Mouse (Mus musculus) thymus, adult 2 months (tissue): ENCODE measurements around the gene Kmt2a. TPM values are rescaled to one million over a fixed set of nuclear protein-coding genes. Genes with fewer than 3 reads are reported as not detected.

Experiments
- DNase-seq: peaks from one replicate; pipeline ENCODE4 v3.0.0; 2021
- H3K27ac ChIP-seq: fragments of 200-500 bp; 2 replicates; pipeline ENCODE4 v1.5.1; 2012; ENCODE audit warnings: low read length, control low read depth; ENCODE audit not compliant: control insufficient read depth, insufficient read depth
- H3K27me3 ChIP-seq: fragments of 200-500 bp; 2 replicates; pipeline ENCODE4 v1.6.1; 2012; ENCODE audit warnings: mild to moderate bottlenecking, low read length, moderate library complexity, mixed read lengths; ENCODE audit not compliant: control insufficient read depth, insufficient read depth
- H3K36me3 ChIP-seq: fragments of 200-500 bp; 2 replicates; pipeline ENCODE4 v1.6.1; 2012; ENCODE audit warnings: mild to moderate bottlenecking, low read length, moderate library complexity; ENCODE audit not compliant: control insufficient read depth, insufficient read depth
- H3K4me1 ChIP-seq: fragments of 200-500 bp; replicated peaks from 2 replicates; pipeline ENCODE4 v1.6.1; 2012; ENCODE audit warnings: low read length; ENCODE audit not compliant: control insufficient read depth, insufficient read depth
- H3K4me3 ChIP-seq: fragments of 200-500 bp; 2 replicates; pipeline ENCODE4 v1.5.1; 2012; ENCODE audit warnings: mild to moderate bottlenecking, low read length, control low read depth, moderate library complexity; ENCODE audit not compliant: control insufficient read depth, insufficient read depth
- CTCF ChIP-seq: fragments of 200-500 bp; IDR thresholded peaks from 2 replicates; pipeline ENCODE4 v1.5.1; 2012; ENCODE audit warnings: mild to moderate bottlenecking, control low read depth, low read length, moderate library complexity, borderline replicate concordance; ENCODE audit not compliant: control insufficient read depth, poor library complexity, insufficient read depth; ENCODE audit errors: extremely low read depth
- POLR2A ChIP-seq: fragments of 200-500 bp; IDR thresholded peaks from 2 replicates; pipeline ENCODE4 v1.6.1; 2012; ENCODE audit warnings: mild to moderate bottlenecking, low read length, control low read depth, moderate library complexity; ENCODE audit not compliant: control insufficient read depth, poor library complexity, insufficient read depth; ENCODE audit errors: extremely low read depth
- WGBS: fragments of 180-500 bp; shearing (Covaris S2); methylation state at CpG from one replicate; pipeline ENCODE4 v1.1.7; 2018; 5-methylcytosine and 5-hydroxymethylcytosine counted together
- polyA plus RNA-seq: library from polyadenylated mRNA; depleted of rRNA; stranded (reverse); fragments of >200 nt; gene quantifications from 2 replicates; pipeline ENCODE4 v1.2.3, GENCODE M21; 2012

The Kmt2a gene
- polyA plus RNA-seq, 1 experiment, result 71.4 TPM

- DNase-seq, result no peak
- 72% methylated on average over 13 of the region's 13 CpGs for WGBS
- Histone ChIP-seq H3K36me3 (peaks cover 5% of the 10 kb centered on the region), H3K4me1 (peaks cover 18% of the 10 kb centered on the region), H3K27ac (0 out of 2 replicates have a peak overlapping the region, but pooled peaks have one; percentile 10), H3K27me3 (no peaks in the 10 kb centered on the region), H3K4me3 (no peak overlapping the region)
- no peak for TF ChIP-seq CTCF
- TF ChIP-seq POLR2A, result no peak
These were observed 12.6 kb downstream of the Kmt2a start for GRCm38 (mm10) chr9:44868336-44869094.

- no peak overlapping the region for H3K27ac ChIP-seq
- WGBS, result 34% methylated on average over 3 of the region's 3 CpGs
These were observed 13.4 kb downstream of the Kmt2a start for GRCm38 (mm10) chr9:44867664-44868063.

GRCm38 (mm10) chr9:44866501-44867240, 14.4 kb downstream of the Kmt2a start:
- H3K27ac ChIP-seq, result no peak overlapping the region; the same call in 1 of the 2 replicates
- TF ChIP-seq POLR2A, result no peak
- no peak for TF ChIP-seq CTCF
- WGBS, result 25% methylated on average over 9 of the region's 9 CpGs
- H3K4me1 ChIP-seq, result peaks cover 18% of the 10 kb centered on the region
- peaks cover 5% of the 10 kb centered on the region for H3K36me3 ChIP-seq
- H3K27me3 ChIP-seq, result no peaks in the 10 kb centered on the region
- H3K4me3 ChIP-seq, result no peak overlapping the region
- no peak for DNase-seq

More at GRCm38 (mm10) chr9:44867664-44868063, 13.4 kb downstream of the Kmt2a start:
- Histone ChIP-seq H3K4me3 (no peak overlapping the region), H3K4me1 (peaks cover 18% of the 10 kb centered on the region), H3K27me3 (no peaks in the 10 kb centered on the region), H3K36me3 (peaks cover 5% of the 10 kb centered on the region)
- TF ChIP-seq CTCF, result no peak
- TF ChIP-seq POLR2A, result no peak
- no peak for DNase-seq

GRCm38 (mm10) chr9:44861121-44861520, 20.0 kb downstream of the Kmt2a start:
- no peaks in the 10 kb centered on the region for H3K27me3 ChIP-seq
- TF ChIP-seq POLR2A (no peak), CTCF (no peak)
- no peaks in the 10 kb centered on the region for H3K4me1 ChIP-seq
- H3K36me3 ChIP-seq, result peaks cover 5% of the 10 kb centered on the region
- no peak for DNase-seq
- no peak overlapping the region for H3K27ac ChIP-seq
- no peak overlapping the region for H3K4me3 ChIP-seq

GRCm38 (mm10) chr9:44858657-44859056, 22.4 kb downstream of the Kmt2a start:
- WGBS, result 94% methylated on average over 3 of the region's 3 CpGs
- no peaks in the 10 kb centered on the region for H3K36me3 ChIP-seq
- TF ChIP-seq CTCF (no peak), POLR2A (no peak)
- H3K27ac ChIP-seq, result no peak overlapping the region
- no peak for DNase-seq
- no peak overlapping the region for H3K4me3 ChIP-seq
- H3K27me3 ChIP-seq, result no peaks in the 10 kb centered on the region
- H3K4me1 ChIP-seq, result no peaks in the 10 kb centered on the region

- Histone ChIP-seq H3K27ac (no peak overlapping the region), H3K4me1 (no peaks in the 10 kb centered on the region), H3K4me3 (no peak overlapping the region), H3K36me3 (no peaks in the 10 kb centered on the region), H3K27me3 (no peaks in the 10 kb centered on the region)
- 96% methylated on average over 17 of the region's 17 CpGs for WGBS
- DNase-seq, result no peak
- TF ChIP-seq CTCF (no peak), POLR2A (no peak)
These were observed 23.6 kb downstream of the Kmt2a start for GRCm38 (mm10) chr9:44857405-44857992.
